Mouse (Mus musculus) liver, embryonic 14.5 days (tissue): ENCODE measurements around the gene Krt80.

Source experiments
- CTCF ChIP-seq: IDR thresholded peaks from 2 replicates; pipeline ENCODE4 v1.5.1; 2016; ENCODE audit warnings: antibody characterized with exemption, low read depth, control low read depth
- EP300 ChIP-seq: IDR thresholded peaks from 2 replicates; pipeline ENCODE4 v1.6.1; 2016; ENCODE audit warnings: antibody characterized with exemption, low read depth

DNA sequence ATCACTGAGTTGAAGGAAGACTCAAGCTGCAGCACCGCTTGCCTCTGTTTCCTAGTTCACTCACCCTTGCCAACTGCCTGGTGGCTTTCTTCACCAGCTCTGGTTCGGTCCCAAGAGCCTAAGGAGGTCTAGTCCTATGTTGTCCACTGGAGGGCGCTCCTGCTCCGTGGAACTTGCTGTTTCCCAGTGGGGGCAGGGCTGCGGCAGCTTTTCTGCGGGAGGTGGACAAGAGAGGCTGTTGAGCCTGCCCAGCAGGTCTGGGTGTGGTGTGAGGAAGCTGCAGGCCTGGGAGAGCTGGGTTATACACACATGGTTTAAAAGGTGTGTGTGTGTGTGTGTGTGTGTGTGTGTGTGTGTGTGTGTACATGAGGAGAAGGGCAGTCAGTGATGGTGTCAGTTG is 42.7 kb downstream of the Krt80 start:
- TF ChIP-seq CTCF (peak; percentile 88), EP300 (no peak)
